Mouse (Mus musculus) liver, embryonic 11.5 days (tissue): Measurements from ENCODE around the gene Maml3. TPM values are rescaled to one million over a fixed set of nuclear protein-coding genes. Genes with fewer than 3 reads are reported as not detected.

Experiments used
- ATAC-seq: fragments of 200-750 bp; cut with Nextera tagmentation; replicated peaks from 2 replicates; pipeline ENCODE4 v1.8.0; 2017; ENCODE audit warnings: moderate number of reproducible peaks, mild to moderate bottlenecking, moderate TSS enrichment, moderate library complexity; ENCODE audit not compliant: low FRiP score
- DNase-seq: peaks from one replicate; pipeline ENCODE4 v3.0.0-alpha.2; 2017; ENCODE audit warnings: low spot score
- H3K27ac ChIP-seq: fragments of 300-500 bp; sonication (generic); 2 replicates; pipeline ENCODE4 v1.5.1; 2014; ENCODE audit warnings: mild to moderate bottlenecking, low read depth, low read length, control low read depth
- H3K27me3 ChIP-seq: fragments of 300-500 bp; sonication (generic); replicated peaks from 2 replicates; pipeline ENCODE4 v1.6.1; 2014; ENCODE audit warnings: low read length, mixed read lengths; ENCODE audit not compliant: control insufficient read depth, insufficient read depth
- H3K36me3 ChIP-seq: fragments of 300-500 bp; sonication (generic); 2 replicates; pipeline ENCODE4 v1.6.1; 2014; ENCODE audit warnings: mild to moderate bottlenecking, low read length, moderate library complexity, mixed read lengths; ENCODE audit not compliant: control insufficient read depth, insufficient read depth
- H3K4me1 ChIP-seq: fragments of 300-500 bp; sonication (generic); replicated peaks from 2 replicates; pipeline ENCODE4 v1.6.1; 2014; ENCODE audit warnings: low read length, mixed read lengths; ENCODE audit not compliant: control insufficient read depth, insufficient read depth
- H3K4me2 ChIP-seq: fragments of 300-500 bp; sonication (generic); 2 replicates; pipeline ENCODE4 v1.6.1; 2014; ENCODE audit warnings: mild to moderate bottlenecking, control low read depth, moderate library complexity
- H3K4me3 ChIP-seq: fragments of 300-500 bp; sonication (generic); 2 replicates; pipeline ENCODE4 v1.5.1; 2014; ENCODE audit warnings: low read depth, low read length, control low read depth
- H3K9ac ChIP-seq: fragments of 300-500 bp; sonication (generic); 2 replicates; pipeline ENCODE4 v1.6.1; 2014; ENCODE audit warnings: low read depth, low read length, control low read depth
- H3K9me3 ChIP-seq: fragments of 300-500 bp; sonication (generic); 2 replicates; pipeline ENCODE4 v1.6.1; 2016; ENCODE audit warnings: low read length, inconsistent platforms, mixed read lengths; ENCODE audit not compliant: control insufficient read depth
- WGBS: fragments of 180-500 bp; shearing (Covaris S2); extraction: QIAGEN DNeasy Blood & Tissue Kit; methylation state at CpG from one replicate; pipeline ENCODE4 v1.1.7; 2014; 5-methylcytosine and 5-hydroxymethylcytosine counted together
- polyA plus RNA-seq: library from polyadenylated mRNA; unstranded; fragments of >200 nt; fragmentation: Nextera tagmentation; extraction: Ambion mirVana; gene quantifications from 2 replicates; pipeline ENCODE4 v1.2.1, GENCODE M21; 2014

Maml3 gene
- polyA plus RNA-seq, 1 experiment from 2014 or later = 3.1 TPM

DNA sequence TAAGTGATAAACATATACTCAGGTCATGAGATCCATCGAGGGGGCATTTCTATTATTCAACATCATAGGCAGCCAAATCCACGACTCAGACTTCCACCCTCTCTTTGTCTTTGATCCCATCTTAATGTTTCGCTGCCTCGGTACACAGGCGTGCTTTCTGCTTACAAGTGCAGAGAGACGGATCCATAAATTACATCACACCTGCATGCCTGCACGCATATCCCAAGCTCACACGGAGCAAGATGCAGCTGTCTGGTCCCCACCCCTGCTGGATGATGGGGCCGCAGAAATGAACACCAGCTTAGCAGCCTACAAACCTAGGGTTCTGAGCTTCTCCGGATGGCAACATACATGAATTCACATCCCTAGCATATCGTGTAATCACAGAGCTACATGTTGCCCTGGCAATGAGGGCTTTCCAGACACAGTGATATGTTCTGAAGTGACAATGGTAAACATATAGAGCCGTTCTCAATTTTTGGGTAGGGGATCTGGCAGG, 200.5 kb downstream of the Maml3 start:
- no peak overlapping the region for H3K9ac ChIP-seq
- no peak overlapping the region for H3K4me3 ChIP-seq
- ATAC-seq (no peak), DNase-seq (no peak)
- no peaks in the 10 kb centered on the region for H3K36me3 ChIP-seq
- H3K4me1 ChIP-seq = peaks cover 7% of the 10 kb centered on the region; the same call in 1 of the 2 replicates
- H3K4me2 ChIP-seq = no peak overlapping the region
- no peaks in the 10 kb centered on the region for H3K9me3 ChIP-seq
- H3K27ac ChIP-seq = no peak overlapping the region
- no peaks in the 10 kb centered on the region for H3K27me3 ChIP-seq
- WGBS = 78% methylated on average over 12 of the region's 12 CpGs

GRCm38 (mm10) chr3:51901151-51901550, 203.7 kb downstream of the Maml3 start:
- no peaks in the 10 kb centered on the region for H3K27me3 ChIP-seq
- no peaks in the 10 kb centered on the region for H3K9me3 ChIP-seq
- DNase-seq = no peak
- ATAC-seq = no peak
- no peaks in the 10 kb centered on the region for H3K36me3 ChIP-seq
- H3K4me1 ChIP-seq = peaks cover 6% of the 10 kb centered on the region; the same call in 1 of the 2 replicates
- WGBS = 26% methylated on average over 2 of the region's 2 CpGs
- no peak overlapping the region for H3K4me2 ChIP-seq
- no peak overlapping the region for H3K27ac ChIP-seq
- no peak overlapping the region for H3K9ac ChIP-seq
- no peak overlapping the region for H3K4me3 ChIP-seq

DNA sequence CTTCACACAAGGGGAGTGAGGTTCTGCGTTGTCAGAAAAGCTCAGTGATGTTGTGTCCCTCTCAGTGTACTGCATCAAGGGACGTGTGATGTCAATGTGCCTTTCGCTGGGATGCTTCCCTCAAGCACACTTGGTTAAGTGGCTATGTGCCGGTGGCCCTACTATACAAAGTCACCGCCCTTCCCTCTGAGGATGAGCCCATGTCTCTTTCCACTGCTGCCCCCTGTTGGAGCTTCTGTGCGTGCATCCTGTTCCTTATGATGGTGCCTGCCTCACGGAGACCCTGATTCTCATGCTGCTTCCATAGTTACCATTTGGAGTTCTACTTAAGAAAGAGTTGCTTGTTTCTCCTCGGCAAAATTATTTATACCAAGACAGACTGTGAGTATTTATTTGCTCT, 210.4 kb downstream of the Maml3 start:
- Histone ChIP-seq H3K27ac (no peak overlapping the region), H3K36me3 (no peaks in the 10 kb centered on the region), H3K4me1 (0 out of 2 replicates have a peak, but pooled peaks cover 4% of the 10 kb centered on the region), H3K27me3 (no peaks in the 10 kb centered on the region), H3K9ac (no peak overlapping the region), H3K4me2 (no peak overlapping the region), H3K9me3 (no peaks in the 10 kb centered on the region), H3K4me3 (no peak overlapping the region)
- DNase-seq (no peak), ATAC-seq (no peak)
- WGBS = 67% methylated on average over 8 of the region's 8 CpGs

- DNase-seq (no peak), ATAC-seq (no peak)
- 68% methylated on average over 10 of the region's 10 CpGs for WGBS
These were observed 213.2 kb downstream of the Maml3 start for GRCm38 (mm10) chr3:51891562-51892119.

GRCm38 (mm10) chr3:51890181-51890580, 214.7 kb downstream of the Maml3 start:
- WGBS = 47% methylated on average over 4 of the region's 4 CpGs
- Histone ChIP-seq H3K27me3 (no peaks in the 10 kb centered on the region), H3K9me3 (no peaks in the 10 kb centered on the region), H3K36me3 (no peaks in the 10 kb centered on the region), H3K4me3 (no peak overlapping the region), H3K4me2 (no peak overlapping the region), H3K9ac (no peak overlapping the region), H3K27ac (no peak overlapping the region), H3K4me1 (peaks cover 15% of the 10 kb centered on the region)
- no peak for ATAC-seq
- no peak for DNase-seq

More at GRCm38 (mm10) chr3:51891562-51892119, 213.2 kb downstream of the Maml3 start:
- H3K4me2 ChIP-seq = no peak overlapping the region
- no peak overlapping the region for H3K9ac ChIP-seq
- H3K4me3 ChIP-seq = no peak overlapping the region
- peaks cover 15% of the 10 kb centered on the region for H3K4me1 ChIP-seq
- H3K27ac ChIP-seq = no peak overlapping the region
- H3K27me3 ChIP-seq = no peaks in the 10 kb centered on the region
- no peaks in the 10 kb centered on the region for H3K36me3 ChIP-seq
- no peaks in the 10 kb centered on the region for H3K9me3 ChIP-seq

DNA sequence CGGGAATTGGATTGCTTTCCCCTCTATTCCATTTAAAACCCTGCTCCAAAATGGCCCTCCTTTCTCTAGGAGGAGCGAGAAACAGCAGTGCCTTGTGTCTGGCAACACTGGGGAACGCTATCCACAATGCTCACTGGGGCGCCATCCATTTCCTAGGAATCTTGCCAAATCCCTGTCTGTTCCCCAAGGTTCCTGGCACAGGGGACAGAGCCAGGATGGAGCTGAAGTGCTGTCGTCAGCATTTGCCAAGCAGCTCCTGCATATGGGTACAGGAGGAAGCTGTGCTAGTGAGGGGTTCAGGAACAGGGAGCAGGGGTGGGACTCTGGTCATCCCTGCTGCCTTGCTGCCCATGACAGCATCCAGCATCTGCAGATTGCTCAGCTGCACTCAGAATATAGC, 215.1 kb downstream of the Maml3 start:
- Histone ChIP-seq H3K4me2 (no peak overlapping the region), H3K27ac (no peak overlapping the region), H3K4me1 (peaks cover 15% of the 10 kb centered on the region), H3K9me3 (no peaks in the 10 kb centered on the region), H3K9ac (no peak overlapping the region), H3K4me3 (no peak overlapping the region), H3K36me3 (no peaks in the 10 kb centered on the region), H3K27me3 (no peaks in the 10 kb centered on the region)
- ATAC-seq (no peak), DNase-seq (no peak)
- 81% methylated on average over 5 of the region's 5 CpGs for WGBS

- DNase-seq (peak; percentile 44), ATAC-seq (peak; percentile 47; the same call in 1 of the 2 replicates)
- Histone ChIP-seq H3K9me3 (no peaks in the 10 kb centered on the region), H3K4me3 (no peak overlapping the region), H3K4me2 (peak overlapping the region; percentile 49), H3K27ac (no peak overlapping the region), H3K27me3 (no peaks in the 10 kb centered on the region), H3K36me3 (no peaks in the 10 kb centered on the region), H3K4me1 (peaks cover 22% of the 10 kb centered on the region), H3K9ac (no peak overlapping the region)
- 24% methylated on average over 20 of the region's 20 CpGs for WGBS
These were observed 216.0 kb downstream of the Maml3 start for GRCm38 (mm10) chr3:51888662-51889433.

DNA sequence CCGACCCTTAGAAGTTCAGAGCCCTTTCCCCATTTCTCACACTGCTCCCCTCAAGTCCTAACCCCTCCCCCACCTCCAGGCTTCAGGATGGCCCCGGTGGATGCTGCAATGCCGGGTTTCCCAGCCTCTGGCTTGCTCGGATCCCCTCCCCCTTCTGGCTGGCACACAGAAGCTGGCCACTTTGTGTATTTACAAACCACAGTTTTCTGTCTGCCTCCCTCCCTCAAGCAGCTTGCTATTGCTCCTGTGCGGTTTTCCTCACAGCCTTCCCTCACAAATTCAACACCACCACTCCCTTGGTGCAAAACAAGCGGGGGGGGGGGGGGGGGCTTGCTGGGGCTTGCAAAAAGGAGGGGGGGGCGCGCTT, 216.6 kb downstream of the Maml3 start:
- Histone ChIP-seq H3K4me1 (peaks cover 23% of the 10 kb centered on the region), H3K9me3 (no peaks in the 10 kb centered on the region), H3K36me3 (no peaks in the 10 kb centered on the region), H3K27me3 (no peaks in the 10 kb centered on the region), H3K4me2 (peak overlapping the region; percentile 49), H3K9ac (no peak overlapping the region), H3K4me3 (no peak overlapping the region), H3K27ac (no peak overlapping the region)
- no peak for DNase-seq
- WGBS = 3% methylated on average over 6 of the region's 8 CpGs
- ATAC-seq = no peak

GRCm38 (mm10) chr3:51885920-51886319, 219.0 kb downstream of the Maml3 start:
- H3K9me3 ChIP-seq = no peaks in the 10 kb centered on the region
- H3K4me1 ChIP-seq = peaks cover 33% of the 10 kb centered on the region
- no peaks in the 10 kb centered on the region for H3K36me3 ChIP-seq
- 71% methylated on average over 5 of the region's 5 CpGs for WGBS
- H3K27ac ChIP-seq = no peak overlapping the region
- no peak overlapping the region for H3K4me2 ChIP-seq
- H3K4me3 ChIP-seq = no peak overlapping the region
- ATAC-seq (no peak), DNase-seq (no peak)
- H3K9ac ChIP-seq = no peak overlapping the region
- no peaks in the 10 kb centered on the region for H3K27me3 ChIP-seq
